Mouse (Mus musculus): Measurements from ENCODE around the gene Vmn1r237. TPM values are rescaled to one million over a fixed set of nuclear protein-coding genes. Genes with fewer than 3 reads are reported as not detected.

Gene Vmn1r237
- not detected in 2 replicates for polyA plus RNA-seq (2012; rRNA removed)

DNA sequence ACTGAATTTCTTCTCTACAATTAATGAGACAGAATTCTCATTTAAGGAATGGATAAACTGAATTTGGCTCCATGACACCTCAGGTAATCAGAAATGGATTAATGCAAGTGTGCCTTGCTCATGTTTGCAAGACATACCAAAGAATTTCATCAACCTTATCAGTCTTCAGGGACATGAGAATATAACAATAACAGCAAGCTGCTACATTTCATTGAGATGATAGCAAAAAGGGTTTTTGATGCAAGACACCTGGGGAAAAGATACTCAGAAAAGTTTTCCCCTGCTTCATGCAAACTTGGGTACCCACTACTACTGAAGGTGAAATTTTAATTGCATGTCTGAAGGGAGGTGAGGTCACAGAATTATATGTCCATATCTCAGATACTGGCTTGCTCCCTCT is at the start of gene Vmn1r237:
TSS of gene Vmn1r237 (plus strand) at position 301 of the 400 bp plus-strand sequence.

DNA sequence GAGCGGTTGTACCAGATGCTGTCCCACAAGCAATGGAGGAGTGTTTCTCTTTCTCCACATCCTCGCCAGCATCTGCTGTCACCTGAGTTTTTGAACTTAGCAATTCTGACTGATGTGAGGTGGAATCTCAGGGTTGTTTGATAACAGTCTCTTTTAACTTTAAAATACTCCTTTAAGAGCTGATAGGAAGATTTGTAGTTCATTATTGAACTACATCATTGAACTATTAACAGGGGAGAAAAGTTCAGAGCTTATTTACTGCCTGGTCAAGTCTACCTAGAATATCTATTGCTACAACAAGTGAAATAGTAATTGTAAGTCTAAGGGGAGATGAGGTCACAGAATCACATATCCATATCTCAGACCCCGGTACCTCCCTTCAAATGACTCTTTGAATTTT is 29.0 kb upstream of the Vmn1r237 start, which contains the start of gene Vmn1r236:
TSS of gene Vmn1r236 (plus strand) at position 301 of the 400 bp plus-strand sequence.

Other genes with a start within 250 kb of the Vmn1r237 start
- not detected in 2 replicates for gene Vmn1r234, start 85.8 kb upstream of the Vmn1r237 start, polyA plus RNA-seq (2012; rRNA removed)
- not detected in 2 replicates for gene Vmn1r235, start 55.5 kb upstream of the Vmn1r237 start, polyA plus RNA-seq (2012; rRNA removed)
- not detected in 2 replicates for gene Vmn1r236, start 28.9 kb upstream of the Vmn1r237 start, polyA plus RNA-seq (2012; rRNA removed)
- 0.94 and 2.3 TPM in 2 replicates for gene Zfp677, start 71.9 kb downstream of the Vmn1r237 start, polyA plus RNA-seq (2012; rRNA removed)
- 1.6 and 2.2 TPM in 2 replicates for gene Zfp54, start 111.4 kb downstream of the Vmn1r237 start, polyA plus RNA-seq (2012; rRNA removed)
- 3.8 and 8.1 TPM in 2 replicates for gene Zfp51, start 138.5 kb downstream of the Vmn1r237 start, polyA plus RNA-seq (2012; rRNA removed)
- gene Zfp53, start 177.1 kb downstream of the Vmn1r237 start, polyA plus RNA-seq (2012; rRNA removed): 3.2 and 5.2 TPM in 2 replicates
- 1.1 and 2.3 TPM in 2 replicates for gene Zfp52, start 223.7 kb downstream of the Vmn1r237 start, polyA plus RNA-seq (2012; rRNA removed)

All from central nervous system, embryonic 11.5 days (tissue).